Mouse (Mus musculus): ENCODE measurements around the gene Deup1. TPM values are rescaled to one million over a fixed set of nuclear protein-coding genes. Genes with fewer than 3 reads are reported as not detected.

The Deup1 gene
- under 1 TPM in 1 of 2 experiments, not detected in 1; 0.29 TPM for total RNA-seq (2021)
- long read RNA-seq, experiment 1: 0 reads
- long read RNA-seq, experiment 2: 0 reads

- peak; percentile 8 to 25 for DNase-seq (ENCODE audit: low spot score in 2 of 2)
Observed at GRCm38 (mm10) chr9:15627785-15628287, at the start of gene Deup1. Deup1 (minus strand) TSS chr9:15627933.

- no peak for DNase-seq (ENCODE audit: low spot score in 2 of 2)
Observed at GRCm38 (mm10) chr9:15672251-15672650, 44.5 kb upstream of the Deup1 start.

- no peak for DNase-seq (ENCODE audit: low spot score in 2 of 2)
Observed at GRCm38 (mm10) chr9:15670002-15670527, 42.3 kb upstream of the Deup1 start.

- no peak for DNase-seq (ENCODE audit: low spot score in 2 of 2)
Observed at GRCm38 (mm10) chr9:15669452-15669851, 41.7 kb upstream of the Deup1 start.

- no peak for DNase-seq (ENCODE audit: low spot score in 2 of 2)
Observed at GRCm38 (mm10) chr9:15664606-15665005, 36.9 kb upstream of the Deup1 start.

GRCm38 (mm10) chr9:15659069-15659468 is 31.3 kb upstream of the Deup1 start:
- no peak for DNase-seq (ENCODE audit: low spot score in 2 of 2)

GRCm38 (mm10) chr9:15658236-15658785 is 30.6 kb upstream of the Deup1 start:
- DNase-seq (ENCODE audit: low spot score in 2 of 2): no peak

- DNase-seq (ENCODE audit: low spot score in 2 of 2): no peak
Observed at GRCm38 (mm10) chr9:15653036-15653435, 25.3 kb upstream of the Deup1 start.

- DNase-seq (ENCODE audit: low spot score in 2 of 2): no peak
Observed at GRCm38 (mm10) chr9:15649977-15650376, 22.2 kb upstream of the Deup1 start.

GRCm38 (mm10) chr9:15627384-15627783 is 349 bp downstream of the Deup1 start:
- no peak for DNase-seq (ENCODE audit: low spot score in 2 of 2)

GRCm38 (mm10) chr9:15624739-15625138 is 3.0 kb downstream of the Deup1 start:
- no peak for DNase-seq (ENCODE audit: low spot score in 2 of 2)

GRCm38 (mm10) chr9:15619767-15620166 is 8.0 kb downstream of the Deup1 start:
- DNase-seq (ENCODE audit: low spot score in 2 of 2): no peak

GRCm38 (mm10) chr9:15619020-15619590 is 8.6 kb downstream of the Deup1 start:
- DNase-seq (ENCODE audit: low spot score in 2 of 2): no peak

- DNase-seq (ENCODE audit: low spot score in 2 of 2): no peak
Observed at GRCm38 (mm10) chr9:15617061-15617460, 10.7 kb downstream of the Deup1 start.

GRCm38 (mm10) chr9:15616471-15616870 is 11.3 kb downstream of the Deup1 start:
- DNase-seq (ENCODE audit: low spot score in 2 of 2): no peak

GRCm38 (mm10) chr9:15609280-15609930 is 18.3 kb downstream of the Deup1 start:
- no peak for DNase-seq (ENCODE audit: low spot score in 2 of 2)

GRCm38 (mm10) chr9:15607601-15608000 is 20.1 kb downstream of the Deup1 start:
- DNase-seq (ENCODE audit: low spot score in 2 of 2): no peak

GRCm38 (mm10) chr9:15603156-15603555 is 24.6 kb downstream of the Deup1 start:
- no peak for DNase-seq (ENCODE audit: low spot score in 2 of 2)

- DNase-seq (ENCODE audit: low spot score in 2 of 2): no peak
Observed at GRCm38 (mm10) chr9:15600859-15601540, 26.7 kb downstream of the Deup1 start.

GRCm38 (mm10) chr9:15600156-15600858 is 27.4 kb downstream of the Deup1 start:
- DNase-seq (ENCODE audit: low spot score in 2 of 2): no peak

- no peak for DNase-seq (ENCODE audit: low spot score in 2 of 2)
Observed at GRCm38 (mm10) chr9:15596598-15596997, 31.1 kb downstream of the Deup1 start.
